Mouse (Mus musculus) hindbrain, embryonic 13.5 days (tissue): ENCODE results near the gene Vps35l. TPM values are rescaled to one million over a fixed set of nuclear protein-coding genes. Genes with fewer than 3 reads are reported as not detected.

Source experiments
- ATAC-seq: fragments of 200-750 bp; cut with Nextera tagmentation; 2 replicates; pipeline ENCODE4 v1.8.0; 2017; ENCODE audit warnings: moderate TSS enrichment; ENCODE audit not compliant: low FRiP score
- H3K27ac ChIP-seq: fragments of 300-500 bp; sonication (generic); 2 replicates; pipeline ENCODE4 v1.5.1; 2015; ENCODE audit warnings: inconsistent platforms, mild to moderate bottlenecking, moderate library complexity
- H3K27me3 ChIP-seq: fragments of 300-500 bp; sonication (generic); 2 replicates; pipeline ENCODE4 v1.6.1; 2015; ENCODE audit warnings: mild to moderate bottlenecking, inconsistent platforms
- H3K36me3 ChIP-seq: fragments of 300-500 bp; sonication (generic); 2 replicates; pipeline ENCODE4 v1.6.1; 2015; ENCODE audit warnings: mild to moderate bottlenecking, inconsistent platforms
- H3K4me1 ChIP-seq: fragments of 300-500 bp; sonication (generic); replicated peaks from 2 replicates; pipeline ENCODE4 v1.6.1; 2015; ENCODE audit warnings: inconsistent platforms
- H3K4me2 ChIP-seq: fragments of 300-500 bp; sonication (generic); 2 replicates; pipeline ENCODE4 v1.6.1; 2015; ENCODE audit warnings: inconsistent platforms, mild to moderate bottlenecking, moderate library complexity
- H3K4me3 ChIP-seq: fragments of 300-500 bp; sonication (generic); 2 replicates; pipeline ENCODE4 v1.5.1; 2015; ENCODE audit warnings: mild to moderate bottlenecking, inconsistent platforms
- H3K9ac ChIP-seq: fragments of 300-500 bp; sonication (generic); 2 replicates; pipeline ENCODE4 v1.6.1; 2015; ENCODE audit warnings: mild to moderate bottlenecking, inconsistent platforms
- H3K9me3 ChIP-seq: fragments of 300-500 bp; sonication (generic); 2 replicates; pipeline ENCODE4 v1.6.1; 2016; ENCODE audit warnings: inconsistent platforms
- WGBS: fragments of 180-500 bp; shearing (Covaris S2); methylation state at CpG from one replicate; pipeline ENCODE4 v1.1.7; 2015; 5-methylcytosine and 5-hydroxymethylcytosine counted together
- polyA plus RNA-seq: library from polyadenylated mRNA; unstranded; fragments of >200 nt; fragmentation: Nextera tagmentation; extraction: Ambion mirVana; gene quantifications from 2 replicates; pipeline ENCODE4 v1.2.1, GENCODE M21; 2015

Vps35l gene
- polyA plus RNA-seq, 1 experiment from 2014 or later: 95.2 TPM

DNA sequence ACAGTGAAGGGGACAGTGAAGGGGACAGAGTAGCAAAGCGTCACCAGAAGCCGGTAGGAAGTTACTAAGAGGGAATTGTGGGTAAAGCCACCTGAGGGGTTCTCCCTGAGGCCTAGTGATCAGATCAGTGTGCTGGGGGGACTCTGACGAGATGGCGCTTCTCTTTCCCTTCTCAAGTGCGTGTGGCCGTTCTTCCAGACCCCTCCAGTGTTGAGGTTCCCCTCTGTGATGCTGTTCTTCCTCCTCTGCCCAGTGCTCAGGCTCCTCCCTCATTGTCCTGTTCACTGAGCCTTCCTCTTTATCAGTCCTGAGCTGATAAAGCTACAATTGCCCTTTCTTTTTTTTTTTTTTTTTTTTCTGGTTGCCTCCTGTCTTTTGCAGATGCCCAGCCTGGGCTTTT, 2.3 kb downstream of the Vps35l start:
- Histone ChIP-seq H3K27me3 (no peaks in the 10 kb centered on the region), H3K27ac (no peak overlapping the region), H3K4me2 (no peak overlapping the region)

DNA sequence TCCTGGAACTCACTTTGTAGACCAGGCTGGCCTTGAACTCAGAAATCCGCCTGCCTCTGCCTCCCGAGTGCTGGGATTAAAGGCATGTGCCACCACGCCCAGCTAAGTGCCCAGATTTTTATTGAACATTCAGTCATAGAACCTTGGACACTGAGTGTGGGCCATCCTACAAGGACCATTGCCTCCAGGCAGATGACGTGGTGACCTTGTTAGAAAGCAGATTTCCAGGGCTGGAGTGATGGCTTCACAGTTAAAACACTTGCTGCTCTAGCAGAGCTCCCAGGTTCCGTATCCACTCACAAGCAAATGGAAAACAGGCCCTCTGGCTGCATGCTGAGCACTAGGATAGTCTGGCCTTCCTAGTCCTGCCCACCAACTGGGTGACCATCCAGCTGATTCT, 4.7 kb downstream of the Vps35l start:
- Histone ChIP-seq H3K36me3 (peaks cover 57% of the 10 kb centered on the region), H3K27ac (no peak overlapping the region), H3K9ac (no peak overlapping the region), H3K4me1 (peaks cover 19% of the 10 kb centered on the region), H3K4me3 (no peak overlapping the region), H3K9me3 (no peaks in the 10 kb centered on the region), H3K4me2 (no peak overlapping the region), H3K27me3 (no peaks in the 10 kb centered on the region)
- WGBS: 95% methylated on average over 5 of the region's 5 CpGs
- ATAC-seq: no peak

More for the DNA sequence above, 2.3 kb downstream of the Vps35l start:
- ATAC-seq: no peak
- 86% methylated on average over 6 of the region's 6 CpGs for WGBS
- H3K36me3 ChIP-seq: peaks cover 36% of the 10 kb centered on the region
- no peaks in the 10 kb centered on the region for H3K9me3 ChIP-seq
- H3K4me1 ChIP-seq: peaks cover 19% of the 10 kb centered on the region
- no peak overlapping the region for H3K4me3 ChIP-seq
- 0 out of 2 replicates have a peak overlapping the region, but pooled peaks have one; percentile 10 for H3K9ac ChIP-seq

DNA sequence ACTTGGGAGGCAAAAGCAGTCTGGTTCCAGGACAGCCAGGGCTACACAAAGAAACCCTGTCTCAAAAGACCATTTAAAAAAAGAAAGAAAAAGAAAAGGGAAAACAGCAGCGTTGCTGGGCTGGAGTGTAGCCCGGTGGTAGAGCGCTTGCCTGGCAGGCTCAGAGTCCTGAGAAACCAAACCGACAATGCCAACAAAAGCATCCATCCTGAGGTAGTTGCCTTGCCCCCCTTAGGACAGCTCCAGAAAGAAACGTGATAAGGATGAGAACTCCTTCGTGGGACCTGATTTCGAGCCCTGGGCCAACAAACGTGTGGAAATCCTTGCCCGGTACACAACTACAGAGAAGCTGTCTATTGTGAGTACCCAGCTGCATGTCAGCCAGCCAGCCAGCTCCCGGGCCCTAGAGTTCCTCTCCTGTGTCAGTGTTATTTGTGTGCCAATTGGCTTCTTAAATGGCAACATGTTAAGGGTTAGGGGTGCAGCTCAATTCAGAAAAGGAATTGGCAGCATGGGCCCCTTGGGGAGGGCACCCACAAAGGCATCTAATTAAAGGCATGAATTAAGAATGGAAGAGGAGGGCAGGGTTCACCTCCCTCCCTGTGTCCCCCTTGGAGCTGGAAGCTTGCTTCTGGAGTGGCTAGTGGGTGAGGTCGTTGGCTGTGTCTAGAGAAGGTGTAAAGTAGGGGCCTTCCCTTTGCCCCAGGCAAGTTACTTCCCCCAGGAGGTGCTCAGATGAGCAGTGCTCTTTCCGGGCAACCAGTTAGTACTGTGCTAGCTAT, 8.1 kb downstream of the Vps35l start:
- Histone ChIP-seq H3K4me2 (no peak overlapping the region), H3K9ac (no peak overlapping the region), H3K4me3 (no peak overlapping the region), H3K9me3 (no peaks in the 10 kb centered on the region), H3K27ac (no peak overlapping the region), H3K4me1 (no peaks in the 10 kb centered on the region), H3K27me3 (no peaks in the 10 kb centered on the region), H3K36me3 (peaks cover 90% of the 10 kb centered on the region)
- WGBS: 90% methylated on average over 12 of the region's 12 CpGs
- ATAC-seq: no peak; the same call in 1 of the 2 replicates

DNA sequence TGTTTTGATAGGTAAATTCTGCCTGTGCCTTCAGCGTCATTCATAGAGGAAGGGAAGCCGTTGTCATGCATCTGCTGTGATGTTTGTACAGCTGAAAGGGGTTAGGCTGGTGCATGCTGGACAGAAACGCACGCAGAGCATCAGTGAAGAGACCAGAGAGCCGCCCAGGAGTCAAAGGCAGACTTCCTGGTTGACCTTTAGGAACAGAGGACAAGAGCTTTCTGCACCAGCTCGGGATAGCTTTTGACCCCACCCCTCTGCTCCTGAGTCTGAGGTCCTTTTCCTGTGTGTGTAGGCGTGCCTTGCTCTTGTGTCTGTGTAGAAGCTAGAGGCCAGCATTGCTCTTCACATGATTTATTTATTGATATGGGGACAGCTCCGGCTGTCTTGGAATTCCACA, 9.7 kb downstream of the Vps35l start:
- Histone ChIP-seq H3K36me3 (peaks cover 94% of the 10 kb centered on the region), H3K4me1 (no peaks in the 10 kb centered on the region), H3K4me2 (no peak overlapping the region), H3K9ac (no peak overlapping the region), H3K27ac (no peak overlapping the region), H3K4me3 (no peak overlapping the region), H3K27me3 (no peaks in the 10 kb centered on the region), H3K9me3 (no peaks in the 10 kb centered on the region)
- 84% methylated on average over 8 of the region's 8 CpGs for WGBS
- ATAC-seq: no peak

DNA sequence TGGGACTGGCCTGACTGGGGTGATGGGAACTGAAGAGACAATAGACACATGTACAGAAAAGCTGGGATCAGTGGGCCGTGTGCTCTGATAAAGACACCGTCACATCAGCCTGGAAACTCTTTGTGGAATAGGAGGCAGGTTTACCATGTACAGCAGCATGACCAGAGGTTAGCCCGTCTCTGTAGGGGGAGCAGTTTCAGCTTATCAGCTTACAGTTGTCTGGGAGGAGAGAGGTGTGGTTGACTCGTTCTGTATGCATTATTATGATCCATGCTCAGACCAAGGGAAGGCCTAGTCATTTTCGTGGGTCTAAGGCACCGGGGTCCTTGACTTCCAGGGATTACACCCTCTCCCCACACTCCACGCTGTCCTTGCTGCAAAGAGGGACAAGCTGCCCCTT, 11.6 kb downstream of the Vps35l start:
- Histone ChIP-seq H3K4me3 (no peak overlapping the region), H3K4me1 (no peaks in the 10 kb centered on the region), H3K9me3 (no peaks in the 10 kb centered on the region), H3K27ac (no peak overlapping the region), H3K4me2 (no peak overlapping the region), H3K27me3 (no peaks in the 10 kb centered on the region), H3K9ac (no peak overlapping the region), H3K36me3 (peaks cover 95% of the 10 kb centered on the region)
- ATAC-seq: no peak
- 90% methylated on average over 7 of the region's 7 CpGs for WGBS

DNA sequence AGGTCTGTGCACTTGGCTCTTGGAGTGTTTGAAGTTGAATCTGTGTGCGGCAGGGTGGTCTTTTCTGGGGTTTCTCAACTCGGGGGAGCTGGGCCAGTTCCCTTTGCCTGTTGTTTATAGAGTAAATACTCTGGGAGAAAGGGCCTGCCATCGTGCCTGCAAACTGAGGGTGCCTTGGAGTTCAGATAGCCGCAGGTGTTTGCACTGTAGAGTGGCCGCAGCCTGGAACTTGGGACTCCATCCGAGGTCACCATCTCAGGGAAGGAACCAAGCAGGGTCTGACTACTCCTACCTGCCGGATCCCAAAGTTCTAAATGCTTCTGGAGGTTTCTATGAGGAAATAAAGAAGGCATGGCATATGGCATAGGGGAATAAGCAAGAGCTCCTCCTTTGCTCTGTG, 15.7 kb downstream of the Vps35l start:
- H3K36me3 ChIP-seq: peaks cover 84% of the 10 kb centered on the region
- WGBS: 79% methylated on average over 7 of the region's 7 CpGs
- no peak for ATAC-seq

DNA sequence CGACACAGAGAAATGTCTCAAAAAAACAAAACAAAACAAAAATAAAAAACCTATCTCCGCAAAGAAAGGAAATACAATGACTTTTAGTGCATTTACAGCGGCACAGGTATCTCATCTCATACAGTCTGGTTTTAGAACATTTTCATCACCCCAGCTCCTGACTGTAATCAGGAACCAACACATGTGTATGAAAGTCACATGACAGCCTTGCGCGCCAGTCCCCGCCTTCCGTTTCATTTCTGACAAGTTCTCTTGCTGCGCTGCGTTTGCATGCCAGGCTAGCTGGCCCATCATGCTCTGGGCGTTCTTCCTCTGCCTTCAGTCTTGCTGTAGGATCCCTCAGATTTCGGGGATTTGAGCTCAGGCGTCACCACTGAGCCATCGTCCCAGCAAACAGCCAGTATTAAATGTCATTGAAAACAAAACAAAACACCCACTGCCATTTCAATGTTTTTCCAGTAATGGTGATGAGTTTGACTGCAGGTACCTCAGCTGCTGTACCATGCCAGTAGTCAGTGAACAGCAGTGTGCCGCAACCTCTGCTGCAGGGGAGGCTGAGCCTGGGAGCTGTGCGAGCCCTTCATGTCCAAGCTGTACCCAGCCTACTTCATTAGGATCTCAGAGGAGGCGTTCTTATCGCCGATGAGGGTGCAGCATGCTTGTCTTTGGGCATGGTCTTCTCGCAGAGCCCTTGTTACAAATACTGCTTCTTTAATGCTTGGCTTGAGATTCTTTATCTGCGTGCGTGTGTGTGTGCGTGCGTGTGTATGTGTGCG, 16.7 kb downstream of the Vps35l start:
- WGBS: 94% methylated on average over 24 of the region's 24 CpGs
- ATAC-seq: no peak
- H3K9ac ChIP-seq: no peak overlapping the region
- no peaks in the 10 kb centered on the region for H3K4me1 ChIP-seq
- H3K4me2 ChIP-seq: no peak overlapping the region
- peaks cover 84% of the 10 kb centered on the region for H3K36me3 ChIP-seq
- no peak overlapping the region for H3K4me3 ChIP-seq
- H3K27ac ChIP-seq: no peak overlapping the region
- H3K9me3 ChIP-seq: no peaks in the 10 kb centered on the region
- no peaks in the 10 kb centered on the region for H3K27me3 ChIP-seq

More for the DNA sequence above, 15.7 kb downstream of the Vps35l start:
- Histone ChIP-seq H3K9me3 (no peaks in the 10 kb centered on the region), H3K4me2 (no peak overlapping the region), H3K9ac (no peak overlapping the region), H3K27me3 (no peaks in the 10 kb centered on the region), H3K4me1 (no peaks in the 10 kb centered on the region), H3K27ac (no peak overlapping the region), H3K4me3 (no peak overlapping the region)

DNA sequence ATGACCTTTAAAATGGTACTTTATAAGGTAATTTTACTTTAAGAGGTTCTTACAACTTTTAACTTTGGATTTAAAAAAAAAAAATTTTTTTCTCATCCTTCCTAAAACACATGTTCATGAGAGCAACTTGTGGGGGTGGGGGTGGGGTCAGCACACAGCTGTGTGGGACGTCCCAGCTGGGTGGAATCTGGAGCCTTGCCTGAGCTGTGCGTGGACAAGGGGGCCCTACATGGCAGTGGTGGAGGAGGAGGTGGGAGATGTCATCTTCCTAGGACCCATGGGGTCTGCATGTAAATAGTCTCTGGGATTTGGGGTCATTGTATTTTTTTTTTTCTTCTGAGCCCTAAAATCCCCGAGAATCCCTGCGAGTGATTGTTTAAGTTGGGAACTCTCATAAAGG, 18.3 kb downstream of the Vps35l start:
- Histone ChIP-seq H3K36me3 (peaks cover 83% of the 10 kb centered on the region), H3K4me2 (no peak overlapping the region), H3K27me3 (no peaks in the 10 kb centered on the region), H3K4me3 (no peak overlapping the region), H3K9ac (no peak overlapping the region), H3K9me3 (no peaks in the 10 kb centered on the region), H3K27ac (no peak overlapping the region), H3K4me1 (no peaks in the 10 kb centered on the region)
- 78% methylated on average over 4 of the region's 4 CpGs for WGBS
- no peak for ATAC-seq

DNA sequence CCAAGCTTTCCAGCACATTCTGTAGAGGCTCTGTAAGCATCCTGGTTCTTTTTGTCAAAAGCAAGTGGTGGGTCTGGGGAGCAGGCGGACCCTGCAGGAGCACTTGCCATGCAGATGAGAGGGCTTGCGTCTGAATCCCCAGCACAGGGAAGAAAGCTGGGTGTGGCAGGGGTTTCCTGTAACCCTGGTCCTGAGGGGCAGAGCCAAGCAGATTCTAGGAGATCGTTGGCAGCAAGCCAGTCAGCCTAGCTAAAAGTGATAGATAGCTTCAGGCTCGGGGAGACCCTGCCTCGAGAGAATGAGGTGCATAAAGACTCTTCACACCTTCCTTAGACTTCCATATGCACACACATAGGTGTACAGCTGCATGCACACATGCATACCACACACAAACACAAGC, 19.3 kb downstream of the Vps35l start:
- H3K4me1 ChIP-seq: no peaks in the 10 kb centered on the region
- ATAC-seq: no peak
- no peak overlapping the region for H3K9ac ChIP-seq
- H3K27me3 ChIP-seq: no peaks in the 10 kb centered on the region
- no peak overlapping the region for H3K4me3 ChIP-seq
- peaks cover 86% of the 10 kb centered on the region for H3K36me3 ChIP-seq
- H3K4me2 ChIP-seq: no peak overlapping the region
- H3K9me3 ChIP-seq: no peaks in the 10 kb centered on the region
- 64% methylated on average over 5 of the region's 5 CpGs for WGBS
- no peak overlapping the region for H3K27ac ChIP-seq

DNA sequence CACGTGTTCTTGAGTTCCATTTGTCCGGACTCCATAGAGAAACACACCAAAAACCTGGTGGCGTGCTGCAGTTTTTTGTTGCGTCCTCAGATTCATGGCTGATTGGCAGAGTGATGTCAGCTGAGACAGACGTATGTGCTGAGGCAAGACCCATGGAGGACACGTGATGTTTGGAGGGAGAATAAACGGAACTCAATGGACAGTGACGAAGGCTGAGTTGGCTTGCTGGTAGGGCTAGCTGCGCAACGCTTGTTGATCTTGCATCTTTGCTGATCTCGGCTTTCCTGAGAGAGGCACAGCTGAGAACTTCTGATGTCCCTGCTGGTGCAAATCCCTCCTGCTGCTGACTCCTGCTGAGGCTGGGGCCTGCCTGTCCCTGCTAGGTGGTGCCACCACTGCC, 23.9 kb downstream of the Vps35l start:
- Histone ChIP-seq H3K27ac (no peak overlapping the region), H3K9ac (no peak overlapping the region), H3K4me1 (peaks cover 4% of the 10 kb centered on the region), H3K4me3 (no peak overlapping the region), H3K27me3 (no peaks in the 10 kb centered on the region), H3K9me3 (no peaks in the 10 kb centered on the region), H3K4me2 (no peak overlapping the region), H3K36me3 (peaks cover 70% of the 10 kb centered on the region)
- no peak for ATAC-seq
- WGBS: 88% methylated on average over 11 of the region's 11 CpGs

DNA sequence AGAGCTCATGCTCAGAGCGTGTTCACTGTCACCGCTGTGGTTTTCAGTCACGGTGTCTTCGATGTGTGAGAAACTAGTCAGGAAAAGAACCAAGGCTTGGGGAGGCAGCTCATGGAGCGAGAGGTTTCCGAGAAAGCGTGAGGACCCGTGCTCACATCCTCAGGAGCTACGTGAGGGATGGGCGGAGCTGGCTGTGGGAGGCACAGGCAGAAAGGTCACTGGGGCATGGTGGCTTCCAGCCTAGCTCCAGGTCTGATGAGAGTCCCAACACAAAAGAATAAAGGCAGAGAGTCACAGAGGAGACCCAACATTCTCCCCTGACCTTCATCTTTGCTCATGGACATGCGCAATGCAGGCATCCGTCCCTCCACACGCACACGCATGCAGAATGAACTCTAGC, 24.7 kb downstream of the Vps35l start:
- no peak for ATAC-seq
- no peaks in the 10 kb centered on the region for H3K27me3 ChIP-seq
- H3K4me2 ChIP-seq: no peak overlapping the region
- H3K4me3 ChIP-seq: no peak overlapping the region
- H3K36me3 ChIP-seq: peaks cover 69% of the 10 kb centered on the region
- H3K27ac ChIP-seq: no peak overlapping the region
- H3K4me1 ChIP-seq: peaks cover 4% of the 10 kb centered on the region
- 89% methylated on average over 14 of the region's 14 CpGs for WGBS
- H3K9me3 ChIP-seq: no peaks in the 10 kb centered on the region
- no peak overlapping the region for H3K9ac ChIP-seq

DNA sequence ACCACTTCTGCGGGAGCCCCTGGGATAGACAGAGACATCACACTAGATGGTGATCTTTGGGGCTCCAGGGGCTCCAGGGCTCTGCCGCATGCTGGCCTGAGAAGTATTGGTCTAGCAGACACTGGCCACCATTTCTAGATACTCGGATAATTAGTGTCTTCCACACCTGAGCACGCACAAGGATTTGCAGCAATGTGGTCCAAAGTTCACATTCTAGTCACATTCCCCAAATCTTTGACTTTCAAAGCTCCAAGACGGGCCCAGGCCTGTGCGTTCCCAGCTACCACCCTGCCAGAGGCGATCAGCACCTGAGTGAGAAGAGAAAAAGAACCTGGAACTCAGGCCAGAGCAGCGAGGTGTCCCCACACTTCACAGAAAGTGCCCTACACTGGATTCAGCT, 25.6 kb downstream of the Vps35l start:
- no peak overlapping the region for H3K4me2 ChIP-seq
- H3K9me3 ChIP-seq: no peaks in the 10 kb centered on the region
- 70% methylated on average over 8 of the region's 8 CpGs for WGBS
- H3K9ac ChIP-seq: no peak overlapping the region
- no peaks in the 10 kb centered on the region for H3K27me3 ChIP-seq
- peaks cover 67% of the 10 kb centered on the region for H3K36me3 ChIP-seq
- no peak overlapping the region for H3K27ac ChIP-seq
- H3K4me1 ChIP-seq: peaks cover 4% of the 10 kb centered on the region
- H3K4me3 ChIP-seq: no peak overlapping the region
- no peak for ATAC-seq
